Mouse (Mus musculus): ENCODE measurements around the gene Rtf1.

Rtf1 gene

GRCm38 (mm10) chr2:119727762-119728416, 53.0 kb downstream of the Rtf1 start:
- no peak for DNase-seq (ENCODE audit: low read depth, low spot score)

- no peak for DNase-seq (ENCODE audit: low read depth, low spot score)
These were observed 55.9 kb downstream of the Rtf1 start for GRCm38 (mm10) chr2:119730735-119731134.

- DNase-seq (ENCODE audit: low read depth, low spot score): no peak
These were observed 62.3 kb downstream of the Rtf1 start for GRCm38 (mm10) chr2:119737124-119737523.

GRCm38 (mm10) chr2:119740567-119740966, 65.7 kb downstream of the Rtf1 start:
- DNase-seq (ENCODE audit: low read depth, low spot score): no peak

- peak; percentile 45 for DNase-seq (ENCODE audit: low read depth, low spot score)
These were observed 66.9 kb downstream of the Rtf1 start, which contains the start of gene Itpka for GRCm38 (mm10) chr2:119741581-119742411. Itpka (plus strand) TSS chr2:119742337.

GRCm38 (mm10) chr2:119742461-119743175, 67.8 kb downstream of the Rtf1 start:
- no peak for DNase-seq (ENCODE audit: low read depth, low spot score)

- no peak for DNase-seq (ENCODE audit: low read depth, low spot score)
These were observed 68.4 kb downstream of the Rtf1 start for GRCm38 (mm10) chr2:119743176-119743807.

DNA sequence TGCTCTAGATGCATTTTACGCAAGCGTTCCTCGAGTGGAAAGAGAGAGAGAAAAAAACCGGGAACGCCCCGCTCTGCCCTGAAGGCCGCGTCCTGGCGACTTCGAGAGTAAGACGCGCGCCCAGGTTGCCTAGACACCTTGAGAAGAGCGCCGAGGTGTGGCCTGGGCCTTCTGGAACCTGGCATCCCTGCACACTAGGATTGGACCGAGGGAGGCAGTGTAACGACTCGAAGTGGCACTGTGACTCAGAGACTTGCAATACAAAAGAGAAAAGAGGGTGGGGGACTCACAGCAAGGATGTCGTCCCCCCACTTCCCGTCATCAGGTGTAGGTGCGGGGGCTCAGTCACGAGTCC, 68.9 kb downstream of the Rtf1 start:
- no peak for DNase-seq (ENCODE audit: low read depth, low spot score)

GRCm38 (mm10) chr2:119744163-119745111, 69.6 kb downstream of the Rtf1 start:
- peak; percentile 18 for DNase-seq (ENCODE audit: low read depth, low spot score)

GRCm38 (mm10) chr2:119745281-119745680, 70.4 kb downstream of the Rtf1 start:
- peak; percentile 44 for DNase-seq (ENCODE audit: low read depth, low spot score)

GRCm38 (mm10) chr2:119747554-119747953, 72.7 kb downstream of the Rtf1 start:
- no peak for DNase-seq (ENCODE audit: low read depth, low spot score)

- DNase-seq (ENCODE audit: low read depth, low spot score): no peak
These were observed 74.4 kb downstream of the Rtf1 start for GRCm38 (mm10) chr2:119749260-119749659.

GRCm38 (mm10) chr2:119757601-119758100, 82.8 kb downstream of the Rtf1 start:
- no peak for DNase-seq (ENCODE audit: low read depth, low spot score)

- no peak for DNase-seq (ENCODE audit: low read depth, low spot score)
These were observed 83.4 kb downstream of the Rtf1 start for GRCm38 (mm10) chr2:119758101-119758843.

DNA sequence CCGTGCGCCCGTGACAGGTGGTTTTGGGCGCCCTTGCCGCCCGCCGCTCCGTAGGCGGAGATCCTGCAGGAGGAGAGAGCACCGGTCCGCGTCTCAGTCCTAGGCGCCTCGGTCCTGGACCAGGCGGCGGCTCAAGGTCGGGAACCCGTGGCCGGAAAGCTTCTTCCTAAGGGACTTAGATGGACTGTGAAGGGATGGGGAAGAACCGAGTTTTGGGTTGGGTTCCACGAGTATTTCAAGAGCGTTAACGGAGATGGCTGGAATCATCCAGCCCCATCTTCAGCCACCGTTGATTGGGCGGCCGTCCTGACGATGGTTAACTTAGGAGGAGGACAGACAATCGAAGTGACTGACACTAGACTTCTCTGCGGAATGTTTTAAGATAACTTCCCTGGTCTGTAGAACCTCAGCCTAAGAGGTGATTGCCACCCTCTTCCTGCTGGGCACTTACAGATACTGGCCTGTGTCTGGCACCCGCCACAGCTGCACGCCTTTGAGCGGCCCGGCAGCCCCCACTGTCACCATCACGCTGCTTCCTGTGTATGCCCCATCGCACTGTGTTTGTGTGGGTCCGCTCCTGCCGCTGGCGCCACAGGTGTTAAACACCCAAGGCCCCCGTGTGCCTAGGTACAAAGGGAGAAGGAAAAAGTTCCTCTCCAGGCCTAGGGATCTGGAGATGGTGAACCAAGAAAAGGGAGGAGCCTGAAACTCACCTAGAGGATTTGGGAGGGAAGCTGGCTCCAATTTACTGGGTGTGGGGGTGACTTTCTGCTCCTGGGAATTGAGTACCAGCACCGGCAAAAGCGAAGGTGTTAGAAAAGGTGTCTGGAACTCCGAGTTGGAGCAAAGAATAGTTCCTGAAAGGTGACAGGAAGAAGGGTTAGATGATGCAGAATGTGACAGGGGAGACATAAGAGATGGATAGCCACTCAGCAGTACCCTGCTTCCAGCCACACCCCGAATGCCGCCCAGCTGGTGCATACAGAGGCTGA, 84.3 kb downstream of the Rtf1 start:
- no peak for DNase-seq (ENCODE audit: low read depth, low spot score)

- no peak for DNase-seq (ENCODE audit: low read depth, low spot score)
These were observed 85.4 kb downstream of the Rtf1 start, which contains the start of gene Ltk for GRCm38 (mm10) chr2:119760251-119760650. Ltk (minus strand) TSS chr2:119760431.

DNA sequence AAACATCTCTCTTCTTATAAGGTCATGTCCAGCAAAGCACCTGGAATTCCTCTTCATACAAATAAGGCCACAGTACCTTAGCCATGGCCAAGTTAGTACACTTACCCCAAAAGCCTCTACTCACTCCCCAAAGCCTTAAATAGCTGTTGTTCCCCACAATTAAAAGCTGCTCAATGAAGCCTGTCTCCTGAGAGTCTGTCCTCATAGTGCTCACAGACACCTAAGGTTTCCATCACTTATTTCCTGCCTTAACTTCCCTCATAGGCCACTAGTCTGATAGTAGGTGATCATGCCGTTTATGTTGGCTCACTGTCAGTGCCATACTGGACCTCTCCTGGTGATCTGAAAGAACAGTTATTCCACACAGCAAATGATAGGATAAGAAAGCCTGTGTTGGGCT, 87.4 kb downstream of the Rtf1 start:
- DNase-seq (ENCODE audit: low read depth, low spot score): no peak

GRCm38 (mm10) chr2:119763924-119764323, 89.1 kb downstream of the Rtf1 start:
- no peak for DNase-seq (ENCODE audit: low read depth, low spot score)

GRCm38 (mm10) chr2:119767246-119767645, 92.4 kb downstream of the Rtf1 start:
- no peak for DNase-seq (ENCODE audit: low read depth, low spot score)

Data from 3T3-L1 (cell line).